Mouse (Mus musculus): ENCODE results near the gene Mmp21. TPM values are rescaled to one million over a fixed set of nuclear protein-coding genes. Genes with fewer than 3 reads are reported as not detected.
"Not testable (repeated sequence)": the region's sequence is repeated elsewhere in the genome, so short reads cannot be mapped to it uniquely, and the experiment has no call there.

The Mmp21 gene
- polyA plus RNA-seq, 1 experiment: not detected

DNA sequence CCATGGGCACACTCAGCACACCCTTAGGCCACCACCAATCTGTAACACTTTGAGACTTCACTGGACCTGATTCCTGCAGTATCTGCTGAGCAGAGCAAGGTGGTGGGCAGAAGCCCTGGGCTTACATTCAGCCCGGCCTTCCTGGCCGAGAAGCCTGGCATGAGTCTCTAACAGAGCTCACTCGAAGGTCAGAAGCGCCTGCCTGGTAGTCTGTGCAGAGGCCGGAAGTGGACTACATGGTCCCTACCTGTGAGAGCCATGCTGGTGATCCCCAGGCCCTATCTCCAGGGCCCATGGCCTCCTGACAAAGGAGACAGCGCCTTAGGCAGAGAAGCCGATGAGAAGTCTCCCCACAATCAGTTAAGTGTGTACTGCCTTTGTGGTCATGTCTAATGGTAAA, 21.5 kb upstream of the Mmp21 start:
- H3K27me3 ChIP-seq (ENCODE audit: control insufficient read depth, insufficient read depth, insufficient read length): no peaks in the 10 kb centered on the region
- H3K36me3 ChIP-seq (ENCODE audit: control insufficient read depth, insufficient read depth): no peaks in the 10 kb centered on the region
- no peaks in the 10 kb centered on the region for H3K79me2 ChIP-seq (ENCODE audit: control insufficient read depth, insufficient read depth)
- no peak overlapping the region for H3ac ChIP-seq (ENCODE audit: control insufficient read depth, insufficient read length)
- no peak overlapping the region for H3K4me2 ChIP-seq (ENCODE audit: low read depth)
- no peak overlapping the region for H3K4me3 ChIP-seq
- TF ChIP-seq TCF12 (IDR thresholded peaks at IDR 0.05; ENCODE audit: insufficient read depth, poor library complexity, severe bottlenecking) (no peak), SRF (IDR thresholded peaks at IDR 0.05; ENCODE audit: control insufficient read depth, insufficient read length, low read depth) (no peak), MAX (IDR thresholded peaks at IDR 0.05; ENCODE audit: low read depth) (no peak), POLR2AphosphoS2 (IDR thresholded peaks at IDR 0.05; ENCODE audit: insufficient read length, low read depth) (no peak), TCF3 (IDR thresholded peaks at IDR 0.05; ENCODE audit: insufficient read length, low read depth) (no peak), E2F4 (IDR thresholded peaks at IDR 0.05; ENCODE audit: insufficient read depth) (no peak), REST (IDR thresholded peaks at IDR 0.05; ENCODE audit: insufficient read depth, insufficient read length) (no peak)

DNA sequence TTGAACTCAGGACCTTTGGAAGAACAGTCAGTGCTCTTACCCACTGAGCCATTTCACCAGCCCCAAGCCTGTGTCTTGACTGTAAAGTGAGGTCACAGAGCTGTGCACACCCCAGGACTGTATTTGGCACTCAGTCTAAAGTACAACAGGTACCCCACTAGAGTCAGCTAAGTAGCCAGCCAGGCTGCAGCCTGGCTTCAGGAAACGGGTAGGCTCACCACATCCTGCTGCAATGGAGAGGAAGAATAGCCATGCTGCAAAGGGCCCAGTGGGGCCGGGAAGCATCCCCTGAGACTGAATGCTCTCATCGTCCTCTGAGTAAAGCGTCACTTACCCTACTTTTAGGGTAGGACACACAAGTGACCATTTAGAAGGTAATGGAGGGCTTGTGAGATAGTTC, 20.0 kb upstream of the Mmp21 start:
- no peak overlapping the region for H3K4me2 ChIP-seq (ENCODE audit: low read depth)
- no peak for TF ChIP-seq MAX (IDR thresholded peaks at IDR 0.05; ENCODE audit: low read depth)
- no peak for TF ChIP-seq REST (IDR thresholded peaks at IDR 0.05; ENCODE audit: insufficient read depth, insufficient read length)
- TF ChIP-seq CEBPB (IDR thresholded peaks at IDR 0.05; ENCODE audit: insufficient read depth, poor library complexity, severe bottlenecking): no peak
- H3K27me3 ChIP-seq (ENCODE audit: control insufficient read depth, insufficient read depth, insufficient read length): no peaks in the 10 kb centered on the region
- H3ac ChIP-seq (ENCODE audit: control insufficient read depth, insufficient read length): no peak overlapping the region
- H3K79me2 ChIP-seq (ENCODE audit: control insufficient read depth, insufficient read depth): no peaks in the 10 kb centered on the region
- H3K4me3 ChIP-seq: no peak overlapping the region
- no peaks in the 10 kb centered on the region for H3K36me3 ChIP-seq (ENCODE audit: control insufficient read depth, insufficient read depth)

GRCm38 (mm10) chr7:133698021-133698709, 18.3 kb upstream of the Mmp21 start:
- no peak overlapping the region for H3ac ChIP-seq (ENCODE audit: control insufficient read depth, insufficient read length)
- H3K79me2 ChIP-seq (ENCODE audit: control insufficient read depth, insufficient read depth): no peaks in the 10 kb centered on the region
- H3K27me3 ChIP-seq (ENCODE audit: control insufficient read depth, insufficient read depth, insufficient read length): no peaks in the 10 kb centered on the region
- H3K4me3 ChIP-seq: no peak overlapping the region
- no peaks in the 10 kb centered on the region for H3K36me3 ChIP-seq (ENCODE audit: control insufficient read depth, insufficient read depth)
- TF ChIP-seq E2F4 (IDR thresholded peaks at IDR 0.05; ENCODE audit: insufficient read depth): no peak
- no peak for TF ChIP-seq CEBPB (IDR thresholded peaks at IDR 0.05; ENCODE audit: insufficient read depth, poor library complexity, severe bottlenecking)
- TF ChIP-seq MYOD1 (IDR thresholded peaks at IDR 0.05; ENCODE audit: control insufficient read depth in 1 of 3, insufficient read length in 2 of 3, low read depth in 2 of 3): no peak
- no peak for TF ChIP-seq USF1 (IDR thresholded peaks at IDR 0.05; ENCODE audit: low read depth)
- no peak for TF ChIP-seq POLR2A (IDR thresholded peaks at IDR 0.05; ENCODE audit: insufficient read length, low read depth)
- no peak for TF ChIP-seq MYOG (IDR thresholded peaks at IDR 0.05; ENCODE audit: control insufficient read depth in 1 of 3, insufficient read depth in 1 of 3, insufficient read length in 2 of 3, low read depth in 2 of 3)
- TF ChIP-seq TCF3 (IDR thresholded peaks at IDR 0.05; ENCODE audit: insufficient read length, low read depth): no peak
- TF ChIP-seq TCF12 (IDR thresholded peaks at IDR 0.05; ENCODE audit: insufficient read depth, poor library complexity, severe bottlenecking): no peak
- TF ChIP-seq REST (IDR thresholded peaks at IDR 0.05; ENCODE audit: insufficient read depth, insufficient read length): no peak
- no peak for TF ChIP-seq MAX (IDR thresholded peaks at IDR 0.05; ENCODE audit: low read depth)
- TF ChIP-seq POLR2AphosphoS2 (IDR thresholded peaks at IDR 0.05; ENCODE audit: insufficient read length, low read depth): no peak
- TF ChIP-seq SRF (IDR thresholded peaks at IDR 0.05; ENCODE audit: control insufficient read depth, insufficient read length, low read depth): no peak
- H3K4me2 ChIP-seq (ENCODE audit: low read depth): no peak overlapping the region

GRCm38 (mm10) chr7:133685644-133686043, 5.8 kb upstream of the Mmp21 start:
- not testable (repeated sequence) for H3K4me3 ChIP-seq; H3ac ChIP-seq (ENCODE audit: control insufficient read depth, insufficient read length); H3K4me2 ChIP-seq (ENCODE audit: low read depth); H3K79me2 ChIP-seq (ENCODE audit: control insufficient read depth, insufficient read depth); H3K27me3 ChIP-seq (ENCODE audit: control insufficient read depth, insufficient read depth, insufficient read length)
- peak; percentile 58 for TF ChIP-seq POLR2AphosphoS2 (IDR thresholded peaks at IDR 0.05; ENCODE audit: insufficient read length, low read depth)
- peak; percentile 25 for TF ChIP-seq POLR2A (IDR thresholded peaks at IDR 0.05; ENCODE audit: insufficient read length, low read depth)
- peaks cover 12% of the 10 kb centered on the region for H3K36me3 ChIP-seq (ENCODE audit: control insufficient read depth, insufficient read depth)

GRCm38 (mm10) chr7:133684701-133685100, 4.8 kb upstream of the Mmp21 start:
- Histone ChIP-seq H3K79me2 (ENCODE audit: control insufficient read depth, insufficient read depth) (no peaks in the 10 kb centered on the region), H3K36me3 (ENCODE audit: control insufficient read depth, insufficient read depth) (peaks cover 12% of the 10 kb centered on the region), H3ac (ENCODE audit: control insufficient read depth, insufficient read length) (no peak overlapping the region), H3K4me2 (ENCODE audit: low read depth) (no peak overlapping the region), H3K4me3 (no peak overlapping the region), H3K27me3 (ENCODE audit: control insufficient read depth, insufficient read depth, insufficient read length) (no peaks in the 10 kb centered on the region)
- TF ChIP-seq SRF (IDR thresholded peaks at IDR 0.05; ENCODE audit: control insufficient read depth, insufficient read length, low read depth): no peak
- TF ChIP-seq POLR2A (IDR thresholded peaks at IDR 0.05; ENCODE audit: insufficient read length, low read depth): no peak
- no peak for TF ChIP-seq TCF12 (IDR thresholded peaks at IDR 0.05; ENCODE audit: insufficient read depth, poor library complexity, severe bottlenecking)
- TF ChIP-seq CEBPB (IDR thresholded peaks at IDR 0.05; ENCODE audit: insufficient read depth, poor library complexity, severe bottlenecking): no peak
- TF ChIP-seq TCF3 (IDR thresholded peaks at IDR 0.05; ENCODE audit: insufficient read length, low read depth): no peak
- TF ChIP-seq E2F4 (IDR thresholded peaks at IDR 0.05; ENCODE audit: insufficient read depth): no peak
- TF ChIP-seq MAX (IDR thresholded peaks at IDR 0.05; ENCODE audit: low read depth): no peak
- TF ChIP-seq POLR2AphosphoS2 (IDR thresholded peaks at IDR 0.05; ENCODE audit: insufficient read length, low read depth): no peak
- no peak for TF ChIP-seq USF1 (IDR thresholded peaks at IDR 0.05; ENCODE audit: low read depth)
- TF ChIP-seq MYOG (IDR thresholded peaks at IDR 0.05; ENCODE audit: control insufficient read depth in 1 of 3, insufficient read depth in 1 of 3, insufficient read length in 2 of 3, low read depth in 2 of 3): no peak
- TF ChIP-seq REST (IDR thresholded peaks at IDR 0.05; ENCODE audit: insufficient read depth, insufficient read length): no peak
- TF ChIP-seq MYOD1 (IDR thresholded peaks at IDR 0.05; ENCODE audit: control insufficient read depth in 1 of 3, insufficient read length in 2 of 3, low read depth in 2 of 3): no peak
